Mouse (Mus musculus) erythroblast, embryonic 14.5 days (primary cell): ENCODE measurements at regions not wholly inside any gene's neighbourhood (a gene's known extent, or its start where the extent isn't known, plus 50 kb on each side); places are given as distances from the start of the nearest gene placed in this dataset.

Experiments used
- GATA1 ChIP-seq: IDR thresholded peaks from 2 replicates; pipeline ENCODE4 v1.6.1; 2012; ENCODE audit warnings: low read length, inconsistent platforms, mixed read lengths
- TAL1 ChIP-seq: IDR thresholded peaks from 3 replicates; pipeline ENCODE4 v1.6.1; 2012; ENCODE audit warnings: low read length, inconsistent platforms, mixed read lengths

DNA sequence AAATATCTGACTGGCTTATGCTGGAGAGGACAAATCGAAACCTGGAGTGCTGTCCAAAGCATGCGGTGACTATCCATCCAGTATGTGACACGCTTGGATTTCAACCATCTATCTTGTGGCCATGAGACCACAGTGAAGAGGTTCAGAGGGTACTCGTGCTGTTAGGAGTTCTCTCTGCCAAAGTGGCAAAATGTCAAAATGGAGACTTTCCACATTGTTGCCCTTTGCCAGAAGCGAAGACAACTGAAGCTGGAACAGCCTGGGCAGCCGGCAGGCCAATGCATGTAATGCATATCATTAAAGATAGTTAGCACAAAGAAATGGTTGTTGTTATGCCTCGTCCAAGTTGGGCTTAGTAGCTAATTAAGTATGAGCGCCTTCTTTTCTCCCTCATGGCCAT is 118.0 kb upstream of the Map3k1 start:
- TF ChIP-seq GATA1 = no peak
- no peak for TF ChIP-seq TAL1
